Mouse (Mus musculus): Measurements from ENCODE around the gene Ywhab. TPM values are rescaled to one million over a fixed set of nuclear protein-coding genes. Genes with fewer than 3 reads are reported as not detected.

Gene Ywhab
- polyA plus RNA-seq (2017; shearing (Covaris generic)), result 210 TPM

DNA sequence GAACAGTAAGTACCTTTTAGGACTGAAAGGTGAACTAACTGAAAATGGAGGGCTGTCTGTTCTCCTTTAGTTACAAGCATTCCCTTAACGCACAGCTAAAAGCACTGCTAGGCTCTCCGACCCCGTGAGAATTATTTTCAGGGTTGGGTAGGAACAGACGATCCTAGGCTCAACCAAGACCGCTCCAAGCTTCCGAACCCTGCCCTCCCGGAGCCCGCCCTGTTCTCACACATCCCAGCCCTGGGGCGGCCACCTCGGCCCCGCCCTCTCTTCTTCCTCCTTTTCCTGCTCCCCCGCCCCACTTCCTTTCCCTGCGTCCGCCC, at the start of gene Ywhab:
TSS of gene Ywhab (plus strand) at position 307 of the 323 bp plus-strand sequence.

DNA sequence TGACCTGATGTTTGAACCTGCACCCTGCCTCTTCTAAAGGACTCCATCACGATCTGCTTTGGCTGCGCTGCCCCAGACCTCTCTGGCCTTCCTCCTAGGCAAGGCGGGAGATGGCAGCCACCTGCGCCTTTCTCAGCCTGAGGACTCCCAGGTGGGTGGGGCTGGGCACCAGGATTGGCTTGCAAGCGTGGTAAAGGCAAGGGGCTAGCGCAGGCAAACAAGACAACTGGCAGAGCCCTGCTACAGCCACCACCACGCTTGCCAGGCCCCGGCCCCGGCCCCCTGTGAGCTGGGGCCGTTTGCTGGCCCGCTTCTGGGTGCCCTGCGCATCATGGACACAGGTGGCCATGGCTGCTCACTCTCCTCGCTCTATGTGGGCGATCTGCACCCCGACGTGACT, 30.4 kb downstream of the Ywhab start, which contains the start of gene Pabpc1l:
TSS of gene Pabpc1l (plus strand) at position 301 of the 400 bp plus-strand sequence.

Other genes starting within 250 kb of the Ywhab start
- 14.0 TPM for gene Ada, start 244.7 kb upstream of the Ywhab start, polyA plus RNA-seq (2017; shearing (Covaris generic))
- gene Ccn5, start 174.1 kb upstream of the Ywhab start, polyA plus RNA-seq (2017; shearing (Covaris generic)), result not detected
- gene Kcnk15, start 141.3 kb upstream of the Ywhab start, polyA plus RNA-seq (2017; shearing (Covaris generic)), result not detected
- not detected for gene Rims4, start 76.3 kb upstream of the Ywhab start, polyA plus RNA-seq (2017; shearing (Covaris generic))
- gene Pabpc1l, start 30.5 kb downstream of the Ywhab start, polyA plus RNA-seq (2017; shearing (Covaris generic)), result 1.2 TPM
- 213 TPM for gene Stk4, start 75.4 kb downstream of the Ywhab start, polyA plus RNA-seq (2017; shearing (Covaris generic))
- gene Tomm34, start 76.2 kb downstream of the Ywhab start, polyA plus RNA-seq (2017; shearing (Covaris generic)), result 144 TPM
- 0.06 TPM for gene Kcns1, start 176.2 kb downstream of the Ywhab start, polyA plus RNA-seq (2017; shearing (Covaris generic))
- not detected for gene Wfdc5, start 187.8 kb downstream of the Ywhab start, polyA plus RNA-seq (2017; shearing (Covaris generic))
- gene Wfdc12, start 195.6 kb downstream of the Ywhab start, polyA plus RNA-seq (2017; shearing (Covaris generic)), result not detected
- gene Wfdc15a, start 205.2 kb downstream of the Ywhab start, polyA plus RNA-seq (2017; shearing (Covaris generic)), result not detected
- gene Wfdc15b, start 226.7 kb downstream of the Ywhab start, polyA plus RNA-seq (2017; shearing (Covaris generic)), result not detected
- gene Svs2, start 243.5 kb downstream of the Ywhab start, polyA plus RNA-seq (2017; shearing (Covaris generic)), result not detected

Measured in CD4-positive, CD25-positive, alpha-beta regulatory T cell (primary cell).